In genomic region chr8:84554301-84555027, GRCm38 (mm10) we compare ENCODE assay signal across 8 mouse cellular contexts.
A peak's percentile ranks its signal among the peaks of the same experiment; 100 is the strongest.
DNase-seq lines count a peak whose midpoint lies in the region; ATAC-seq lines count a peak whose summit lies in the region.

No protein-coding gene starts in this region.

- H3K4me3 ChIP-seq in kidney, embryonic 14.5 days (ENCODE audit: low read length): no peak overlapping the region
- H3K4me3 ChIP-seq in hindbrain, embryonic 11.5 days (ENCODE audit: low read depth, low read length): no peak overlapping the region

- no peaks in the 10 kb centered on the region for H3K36me3 ChIP-seq in kidney, embryonic 14.5 days (ENCODE audit: control insufficient read depth, insufficient read depth, low read length)
- H3K36me3 ChIP-seq in hindbrain, embryonic 11.5 days (ENCODE audit: control insufficient read depth, insufficient read depth, low read length): no peaks in the 10 kb centered on the region

- peak; percentile 21 for DNase-seq in kidney, adult 11 months
- peak; percentile 100 for DNase-seq in cerebellum, postnatal 10 days
- peak; percentile 68 to 70 for DNase-seq in frontal cortex, postnatal 14 days (ENCODE audit: low spot score in 2 of 2)
- peak; percentile 76 for DNase-seq in hindbrain, embryonic 11.5 days (ENCODE audit: low spot score)
- peak; percentile 59 to 75 for DNase-seq in left cerebral cortex, adult 8-10 months (ENCODE audit: low spot score in 2 of 2)
- DNase-seq in mesoderm, embryonic 11.5 days (ENCODE audit: low read depth, low spot score): peak; percentile 69
- DNase-seq in spleen, postnatal 4 days (ENCODE audit: low spot score in 2 of 2): peak; percentile 51 to 79

- no peak overlapping the region for H3K27ac ChIP-seq in kidney, embryonic 14.5 days (ENCODE audit: low read depth, low read length)
- H3K27ac ChIP-seq in hindbrain, embryonic 11.5 days (ENCODE audit: low read depth, low read length): no peak overlapping the region

- no peaks in the 10 kb centered on the region for H3K9me3 ChIP-seq in kidney, embryonic 14.5 days (ENCODE audit: control insufficient read depth, low read length)
- no peaks in the 10 kb centered on the region for H3K9me3 ChIP-seq in hindbrain, embryonic 11.5 days (ENCODE audit: control insufficient read depth, low read length)

- no peak overlapping the region for H3K4me2 ChIP-seq in kidney, embryonic 14.5 days (replicated peaks; ENCODE audit: low read depth, low read length)
- H3K4me2 ChIP-seq in hindbrain, embryonic 11.5 days (replicated peaks; ENCODE audit: low read depth, low read length): no peak overlapping the region

- H3K4me1 ChIP-seq in kidney, embryonic 14.5 days (ENCODE audit: control insufficient read depth, insufficient read depth, low read length): no peaks in the 10 kb centered on the region
- no peaks in the 10 kb centered on the region for H3K4me1 ChIP-seq in hindbrain, embryonic 11.5 days (replicated peaks; ENCODE audit: control insufficient read depth, insufficient read depth, low read length)

- no peak for ATAC-seq in kidney, embryonic 14.5 days (ENCODE audit: low FRiP score, low TSS enrichment)
- peak; percentile 54; the same call in 1 of the 2 replicates for ATAC-seq in hindbrain, embryonic 11.5 days (ENCODE audit: low FRiP score)

- H3K9ac ChIP-seq in kidney, embryonic 14.5 days (ENCODE audit: low read depth, low read length): no peak overlapping the region
- H3K9ac ChIP-seq in hindbrain, embryonic 11.5 days (ENCODE audit: low read depth, low read length): no peak overlapping the region

- WGBS in kidney, embryonic 14.5 days: 50% methylated on average over 14 of the region's 14 CpGs
- WGBS in hindbrain, embryonic 11.5 days: 56% methylated on average over 14 of the region's 14 CpGs

- peaks cover 36% of the 10 kb centered on the region for H3K27me3 ChIP-seq in kidney, embryonic 14.5 days (ENCODE audit: control insufficient read depth, insufficient read depth, low read length)
- peaks cover 28% of the 10 kb centered on the region for H3K27me3 ChIP-seq in hindbrain, embryonic 11.5 days (ENCODE audit: control insufficient read depth, insufficient read depth, low read length)

Comparison
In these comparisons a context has a peak if more than half of its experiments do, and no peak if none do; other contexts are left out.
1. DNase-seq: peak in every context shown above with its lines; median percentile 100 in cerebellum, postnatal 10 days; 76 in hindbrain, embryonic 11.5 days; 69 in frontal cortex, postnatal 14 days; 69 in mesoderm, embryonic 11.5 days; 67 in left cerebral cortex, adult 8-10 months; 65 in spleen, postnatal 4 days; 21 in kidney, adult 11 months.